Mouse (Mus musculus) activated CD4-positive, CD25-positive, alpha-beta regulatory T cell, adult 4 months (primary cell): Measurements from ENCODE around the gene Calhm5. TPM values are rescaled to one million over a fixed set of nuclear protein-coding genes. Genes with fewer than 3 reads are reported as not detected.

ENCODE experiments used
- ATAC-seq: one replicate; pipeline ENCODE4 v1.8.0; 2017
- polyA plus RNA-seq, 2 experiments: library from polyadenylated mRNA; unstranded; fragments of 100-300 nt; shearing (Covaris generic); gene quantifications; one replicate each; pipeline ENCODE4 v1.2.1; 2017

Gene Calhm5
- not detected for polyA plus RNA-seq

DNA sequence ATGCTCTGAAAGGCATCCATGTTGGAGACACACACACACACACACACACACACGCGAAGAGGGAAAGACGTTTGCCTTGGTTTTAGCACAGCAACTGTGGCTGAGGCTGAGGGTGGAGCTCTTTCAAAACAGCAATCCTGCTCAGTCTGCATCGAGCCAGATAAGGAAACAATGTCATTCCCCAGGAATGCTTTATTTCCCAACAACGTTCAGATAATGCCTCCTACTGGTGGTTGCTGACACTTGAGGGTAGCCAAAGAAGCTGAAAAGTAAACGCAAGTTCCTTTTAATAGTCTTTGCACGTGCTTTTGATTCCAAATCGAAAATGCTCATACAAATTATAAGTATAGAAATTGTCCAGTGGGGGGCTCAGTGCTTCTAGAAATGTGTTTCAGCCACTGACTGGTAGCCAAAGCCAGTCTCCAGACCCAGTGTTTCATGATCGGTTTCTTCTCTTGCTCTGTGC is at the start of gene Calhm5:
TSS of gene Calhm5 (minus strand) at position 102 of the 466 bp plus-strand sequence.
- ATAC-seq = peak; percentile 46

DNA sequence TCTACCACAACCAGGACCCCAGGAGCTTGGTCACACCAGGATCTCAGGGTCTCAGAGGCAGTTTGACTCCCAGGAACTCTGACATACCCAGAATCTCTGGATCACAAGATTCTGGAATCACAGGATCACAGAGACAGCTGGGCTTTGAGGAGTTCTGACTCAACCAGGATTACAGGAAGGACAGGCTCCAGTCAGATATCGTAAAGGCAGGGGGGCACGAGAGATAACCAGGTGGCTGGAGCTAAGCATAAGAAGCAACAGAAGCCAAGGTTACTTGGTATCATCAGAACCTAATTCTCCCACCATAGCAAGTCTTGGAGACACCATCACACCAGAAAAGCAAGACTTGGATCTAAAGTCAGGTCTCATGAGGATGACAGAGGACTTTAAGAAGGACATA is 45.4 kb upstream of the Calhm5 start:
- no peak for ATAC-seq

DNA sequence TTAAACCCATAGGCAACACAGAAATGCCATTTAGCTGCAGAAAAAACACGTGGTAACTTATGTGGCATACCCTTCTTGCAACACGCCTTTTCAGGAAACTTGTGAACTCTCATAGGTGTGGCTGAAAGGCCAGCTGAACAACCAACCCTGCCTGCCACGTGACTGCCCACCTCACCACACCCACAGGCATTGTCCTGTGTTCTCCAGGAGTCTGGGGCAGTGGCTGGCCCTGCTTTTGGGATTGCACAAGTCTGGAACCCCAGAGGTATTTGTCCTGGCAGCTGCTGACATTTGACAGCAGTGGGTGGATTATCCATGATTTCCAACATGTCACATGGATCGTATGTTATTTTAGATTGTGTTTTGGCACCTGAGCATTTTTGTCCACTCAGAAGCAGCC is 43.4 kb upstream of the Calhm5 start:
- ATAC-seq = no peak

DNA sequence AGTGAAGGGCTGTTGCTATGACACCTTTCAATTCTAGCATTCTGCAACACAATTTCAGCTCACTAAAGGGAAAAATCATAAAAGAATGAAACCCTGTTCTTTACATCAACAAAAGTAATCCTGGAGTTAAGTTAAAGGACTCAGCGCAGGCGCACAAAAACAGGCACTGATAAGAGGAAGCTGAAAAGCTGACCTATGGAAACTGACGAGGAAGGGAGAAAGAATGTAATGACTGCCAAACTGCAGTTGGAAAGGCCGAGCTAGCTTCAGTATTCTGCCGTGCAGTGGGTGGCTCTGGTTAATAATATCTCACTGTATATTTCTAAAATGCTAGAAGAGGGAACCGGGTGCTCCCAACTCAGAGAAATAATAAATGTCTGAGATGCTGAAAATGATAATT is 41.7 kb upstream of the Calhm5 start:
- no peak for ATAC-seq

DNA sequence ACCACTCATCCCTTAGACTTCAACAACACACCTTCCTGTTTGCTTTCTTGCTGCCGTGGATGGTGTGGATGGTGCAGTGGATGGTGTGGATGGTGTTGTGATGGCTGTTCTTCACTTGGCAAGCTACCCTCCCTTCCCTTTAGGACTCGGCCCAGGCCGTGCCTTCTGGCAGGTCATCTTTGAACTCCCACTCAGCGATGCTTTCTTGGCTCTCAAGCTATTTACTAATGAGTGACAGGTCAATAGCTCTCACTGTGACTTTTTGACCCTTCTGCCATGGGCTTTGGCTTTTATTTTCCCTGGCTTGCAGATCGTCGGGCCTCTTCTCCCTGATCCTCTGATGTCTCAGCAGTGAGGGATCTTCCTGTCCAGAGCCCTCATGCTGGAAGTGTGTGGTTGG is 40.1 kb upstream of the Calhm5 start:
- ATAC-seq = no peak

DNA sequence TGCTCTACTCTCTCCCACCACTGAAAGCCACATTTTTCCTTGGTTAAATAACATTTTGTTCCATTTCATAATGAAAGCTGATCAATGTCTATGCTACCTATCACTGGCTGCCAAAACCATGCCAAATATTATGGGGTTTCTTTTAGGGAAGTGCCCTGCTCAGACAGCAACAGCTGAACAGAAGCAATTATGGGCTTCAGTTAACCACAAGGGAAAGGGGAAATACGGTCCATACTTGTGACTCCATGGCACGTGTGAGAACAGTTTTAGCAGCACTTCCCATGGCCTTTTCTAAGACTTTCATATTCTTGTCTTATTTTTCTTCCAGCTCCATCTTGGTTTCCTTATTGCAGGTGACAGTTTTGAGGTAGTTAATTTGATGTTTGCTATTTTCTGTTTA is 35.0 kb upstream of the Calhm5 start:
- no peak for ATAC-seq

DNA sequence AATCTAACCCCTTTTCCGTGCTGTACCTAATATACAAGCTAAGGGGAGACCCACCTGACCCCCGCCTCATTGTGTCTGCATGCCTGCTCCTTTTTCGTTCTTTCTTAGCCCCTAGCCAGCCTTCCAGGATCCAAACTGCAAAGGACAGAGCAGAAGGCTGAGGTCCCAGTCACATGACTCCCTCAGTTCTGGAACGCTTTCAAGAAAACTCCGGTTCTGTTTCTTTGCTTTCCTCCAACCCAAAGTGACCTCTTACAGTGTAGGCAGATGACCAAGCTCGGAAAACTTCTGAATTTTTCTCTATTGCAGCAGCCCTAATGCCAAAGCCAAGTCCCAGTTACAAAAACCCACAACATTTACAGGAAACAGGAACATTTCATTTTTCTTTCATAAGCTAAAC is 32.1 kb upstream of the Calhm5 start:
- no peak for ATAC-seq

DNA sequence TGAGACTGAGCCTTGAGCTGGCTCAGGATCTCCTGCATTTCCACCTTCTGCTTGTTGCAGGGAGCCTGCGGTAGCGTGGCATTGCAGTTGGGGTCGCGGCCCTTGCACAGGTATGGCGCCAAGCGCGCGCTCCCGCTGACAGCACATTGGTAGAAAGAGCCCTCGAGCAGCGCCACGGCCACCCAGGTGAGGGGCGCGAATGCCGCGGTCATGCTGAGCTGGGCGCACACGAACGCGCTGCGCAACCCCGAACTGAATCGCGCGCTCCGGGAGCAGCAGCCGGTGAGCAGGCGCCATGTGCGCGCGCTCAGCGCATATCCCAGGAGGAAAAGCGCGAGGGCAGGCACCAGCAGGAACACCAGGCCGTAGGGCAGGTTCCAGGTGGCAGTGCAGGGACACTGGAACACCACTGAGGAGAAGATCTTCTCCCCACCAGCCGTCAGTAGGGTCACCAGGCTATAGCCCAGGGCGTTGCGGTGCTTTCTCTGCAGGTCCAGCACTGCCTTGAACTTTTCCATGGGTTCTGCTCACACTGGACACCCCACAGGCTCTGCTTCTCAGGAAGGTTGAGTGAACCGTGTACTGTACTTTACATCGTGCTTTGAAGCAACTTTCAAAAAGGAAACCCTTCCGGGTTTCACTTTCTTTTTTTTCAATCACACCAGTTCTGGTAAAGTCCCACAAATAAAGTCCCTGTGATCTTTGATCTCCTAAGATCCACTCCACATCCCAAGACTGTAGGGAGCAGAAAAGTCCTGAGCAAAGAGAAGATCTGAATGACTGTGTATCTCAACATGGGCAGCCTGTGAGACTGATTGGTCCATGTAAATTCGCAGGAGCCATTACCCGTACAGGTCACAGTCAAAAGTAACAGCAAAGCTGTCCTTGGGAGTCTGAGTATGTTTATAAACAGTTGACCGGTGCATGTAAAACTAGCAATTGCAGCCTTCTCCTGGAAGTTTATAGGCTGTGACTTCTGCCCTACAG is 31.4 kb upstream of the Calhm5 start, which contains the start of gene Calhm6:
TSS of gene Calhm6 (minus strand) at position 593 of the 987 bp plus-strand sequence.
- peak; percentile 76 for ATAC-seq

DNA sequence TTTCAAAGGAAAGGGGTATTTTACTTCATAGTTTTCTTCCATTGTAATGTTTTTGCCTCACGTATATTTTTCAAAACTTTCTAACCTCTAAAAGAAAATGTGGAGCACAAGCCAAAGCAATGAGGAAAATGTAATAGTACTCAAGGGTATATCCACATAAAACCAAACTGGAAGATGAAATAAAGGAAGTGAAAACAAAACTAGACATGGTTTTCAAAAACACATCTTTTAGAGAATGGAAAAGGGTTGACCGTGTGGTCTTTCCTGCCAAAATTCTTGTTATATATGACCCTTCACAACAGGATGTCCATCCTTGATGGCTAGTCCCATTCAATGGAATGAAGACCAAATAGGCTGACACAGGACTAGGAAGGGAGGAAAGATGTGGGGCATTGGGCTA is 22.1 kb upstream of the Calhm5 start:
- no peak for ATAC-seq

DNA sequence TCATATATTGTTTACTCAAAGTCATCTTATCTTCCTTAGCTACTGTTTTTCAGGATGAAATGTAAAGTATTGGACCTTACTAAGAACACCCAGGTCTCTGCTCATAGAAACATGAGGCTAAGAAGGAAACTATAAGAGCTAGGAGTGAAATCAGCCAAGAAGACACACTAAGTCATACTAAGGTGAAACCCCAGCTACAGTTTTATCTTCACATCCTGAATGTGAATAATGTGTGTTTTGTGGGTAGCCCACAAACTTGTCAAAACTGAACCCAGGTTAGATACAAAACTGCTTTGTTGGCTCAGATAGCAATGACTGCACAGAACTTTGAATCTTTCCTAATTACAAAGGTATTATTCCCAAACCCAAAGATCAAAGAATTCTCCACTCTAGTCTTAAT is 21.5 kb upstream of the Calhm5 start:
- ATAC-seq = peak; percentile 86

DNA sequence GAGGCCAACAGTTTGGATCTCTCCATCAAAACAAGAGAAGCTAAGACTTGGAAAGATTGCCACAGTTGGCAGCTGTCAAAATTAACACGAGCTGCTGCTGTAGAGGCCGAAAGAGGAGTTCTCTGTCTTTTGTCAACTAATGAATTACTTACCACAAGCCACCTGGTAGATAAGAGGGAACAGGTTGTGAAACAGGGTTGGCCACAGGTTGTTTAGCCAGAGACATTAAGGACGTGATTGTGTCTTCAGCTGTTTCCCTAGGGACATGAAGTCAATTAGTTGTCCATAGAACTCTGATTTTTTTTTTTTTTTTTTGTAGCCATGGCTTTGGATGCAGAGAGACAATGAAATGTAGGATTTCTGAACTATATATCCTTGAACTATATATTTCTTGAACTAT is 20.8 kb upstream of the Calhm5 start:
- no peak for ATAC-seq

DNA sequence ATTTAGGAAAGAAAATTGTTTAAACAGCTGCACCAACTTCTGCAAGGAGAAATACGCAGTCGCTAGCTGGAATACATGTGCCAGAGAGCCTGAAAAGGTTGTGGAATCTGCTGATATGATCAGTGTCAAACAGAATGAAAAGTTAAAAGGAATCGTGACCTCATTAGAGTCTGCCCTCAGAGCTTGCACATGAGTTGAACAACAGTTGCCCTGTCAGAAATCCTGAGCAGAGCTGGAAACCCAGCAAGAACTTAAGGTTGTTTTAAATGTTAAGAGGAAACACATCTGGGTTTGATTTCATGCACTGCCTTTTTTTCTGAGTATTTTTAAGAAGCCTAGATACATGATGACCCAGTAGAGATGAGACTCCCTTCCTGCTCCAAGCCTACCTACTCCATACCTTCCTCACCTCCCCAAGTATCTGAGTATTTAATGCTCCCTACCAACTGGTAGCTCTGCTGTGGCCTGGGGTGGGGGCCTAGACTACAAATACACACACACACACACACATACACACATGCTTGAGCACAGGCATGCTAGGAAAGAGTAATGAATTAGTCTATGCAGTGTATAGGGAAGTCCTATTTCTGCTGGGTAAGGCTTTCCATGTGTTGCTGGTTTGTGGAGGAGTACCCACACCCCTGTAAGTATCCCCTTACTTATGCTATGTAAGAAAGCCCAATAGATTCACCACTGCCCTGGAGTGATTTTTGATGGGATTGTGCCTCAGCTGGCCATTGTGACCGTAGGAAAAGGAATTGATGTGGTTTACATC is 15.8 kb upstream of the Calhm5 start:
- ATAC-seq = no peak

DNA sequence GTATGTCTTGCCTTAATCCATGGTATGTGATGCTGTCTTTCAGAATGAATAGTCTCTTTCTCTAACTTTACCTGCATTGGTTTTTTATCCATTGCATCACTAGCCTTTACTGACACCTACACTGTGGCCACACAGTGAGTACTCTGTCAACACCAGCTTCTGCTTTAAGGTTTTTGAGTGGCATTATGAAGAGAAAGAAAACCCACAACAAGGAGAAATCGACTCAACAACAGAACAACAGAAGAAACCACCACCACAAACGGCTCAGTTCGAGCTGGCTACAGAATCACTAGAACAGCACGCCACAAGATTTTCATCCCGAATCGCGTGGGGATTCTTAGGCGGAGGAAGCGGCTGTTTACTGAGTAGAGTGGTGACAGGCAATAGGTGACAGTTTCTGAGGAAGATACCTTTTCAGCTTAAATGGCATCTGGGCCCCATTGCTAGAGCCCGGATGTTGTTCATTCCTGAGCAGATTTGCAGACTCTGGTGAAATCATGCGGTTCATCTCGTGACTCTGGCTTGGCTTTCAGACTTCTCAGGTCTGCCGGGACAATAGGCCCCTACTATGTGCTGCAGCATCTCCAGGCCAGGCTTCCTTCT is 14.6 kb upstream of the Calhm5 start:
- ATAC-seq = peak; percentile 79

DNA sequence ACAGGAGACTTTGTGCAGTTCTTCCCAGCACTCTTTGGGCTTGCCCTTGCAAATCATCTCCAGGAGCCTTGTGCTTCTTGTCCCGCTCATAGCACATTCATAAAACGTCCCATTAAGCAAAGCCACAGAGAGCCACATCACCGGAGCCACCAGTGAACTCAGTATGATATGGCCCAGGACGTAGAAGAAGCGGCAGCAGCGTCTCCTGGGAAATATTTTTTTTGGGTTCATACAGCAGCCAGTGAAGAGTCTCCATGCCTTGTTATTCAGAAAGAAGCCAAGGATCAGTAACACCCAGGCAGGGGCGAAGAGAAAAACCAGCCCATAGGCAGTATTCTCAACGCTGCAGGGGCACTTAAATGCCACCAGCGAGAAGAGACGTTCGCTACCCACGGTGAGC is 355 bp downstream of the Calhm5 start:
- no peak for ATAC-seq

DNA sequence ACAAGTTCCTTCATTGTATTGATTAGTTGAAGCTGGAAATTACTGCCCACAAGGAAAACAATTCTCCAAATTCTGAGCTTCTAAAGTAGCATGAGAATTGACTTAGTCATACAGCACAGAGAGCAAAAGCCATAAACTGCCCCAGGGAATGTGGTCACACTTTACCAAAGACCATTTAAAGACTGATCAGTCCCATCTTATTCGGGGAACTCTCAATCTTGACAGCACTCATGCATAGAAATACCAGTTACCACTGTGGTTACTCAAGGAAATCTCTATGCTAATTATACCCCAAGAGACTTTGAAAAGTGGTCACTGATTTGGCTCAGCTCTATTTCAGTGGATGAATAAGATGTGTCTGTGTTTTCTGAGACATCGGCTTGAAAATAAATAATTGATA is 1.2 kb downstream of the Calhm5 start:
- ATAC-seq = no peak

DNA sequence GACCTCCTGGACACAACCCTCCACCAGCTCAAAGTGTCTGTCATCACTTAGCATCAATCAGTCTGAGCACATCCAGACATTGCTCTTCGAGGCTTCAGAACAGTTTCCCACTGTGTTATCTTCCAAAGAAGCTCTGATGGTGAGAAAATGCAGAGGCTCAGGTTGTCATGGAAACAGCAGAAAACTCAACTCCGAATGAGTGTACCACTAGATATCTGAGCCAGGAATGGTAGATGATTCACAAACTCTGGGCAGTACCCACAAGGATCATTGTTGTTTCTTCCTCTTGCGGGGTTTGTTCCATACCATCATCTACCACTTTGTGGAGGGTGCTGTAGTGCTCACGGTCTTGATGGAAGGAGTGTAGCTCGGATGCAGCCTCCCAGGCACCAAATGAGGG is 4.4 kb downstream of the Calhm5 start:
- no peak for ATAC-seq

DNA sequence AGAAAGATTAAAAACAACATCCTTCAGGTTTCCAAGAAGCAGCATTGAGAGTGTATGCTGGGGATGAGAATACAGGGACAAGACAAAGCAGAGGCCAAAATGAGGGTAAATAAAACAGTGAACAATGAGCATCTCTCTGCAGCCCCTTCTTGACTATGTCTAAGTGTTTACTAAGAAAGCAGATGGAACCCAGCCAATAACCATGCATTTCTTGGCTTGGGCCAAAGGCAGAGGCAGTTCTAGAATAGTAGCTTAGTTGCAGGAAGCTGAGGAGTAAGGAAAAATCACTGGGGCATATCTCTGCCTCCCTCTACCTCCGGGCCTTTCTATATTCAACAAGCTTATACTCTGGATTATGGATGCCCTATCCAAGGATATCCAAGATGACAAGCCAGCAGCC is 5.8 kb downstream of the Calhm5 start:
- ATAC-seq = no peak

DNA sequence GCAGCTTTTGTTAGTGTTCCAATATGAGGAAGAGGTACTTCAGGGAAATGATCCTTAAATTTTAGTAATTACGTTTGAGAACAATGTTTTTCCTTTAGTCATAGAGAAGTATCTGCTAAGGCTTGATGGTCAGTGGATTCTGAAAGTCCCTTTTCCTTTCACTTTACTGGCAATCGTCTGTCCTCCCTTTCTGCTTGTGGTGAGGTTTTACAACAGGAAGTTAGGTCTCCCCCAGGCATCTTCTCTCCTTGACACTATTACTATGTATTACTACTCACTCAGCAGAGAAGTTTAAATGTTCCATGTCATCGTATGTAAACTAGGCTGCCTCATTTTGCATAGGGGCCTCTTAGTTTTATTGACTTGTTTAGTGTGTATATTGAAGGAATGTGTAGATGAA is 6.8 kb downstream of the Calhm5 start:
- ATAC-seq = peak; percentile 40

DNA sequence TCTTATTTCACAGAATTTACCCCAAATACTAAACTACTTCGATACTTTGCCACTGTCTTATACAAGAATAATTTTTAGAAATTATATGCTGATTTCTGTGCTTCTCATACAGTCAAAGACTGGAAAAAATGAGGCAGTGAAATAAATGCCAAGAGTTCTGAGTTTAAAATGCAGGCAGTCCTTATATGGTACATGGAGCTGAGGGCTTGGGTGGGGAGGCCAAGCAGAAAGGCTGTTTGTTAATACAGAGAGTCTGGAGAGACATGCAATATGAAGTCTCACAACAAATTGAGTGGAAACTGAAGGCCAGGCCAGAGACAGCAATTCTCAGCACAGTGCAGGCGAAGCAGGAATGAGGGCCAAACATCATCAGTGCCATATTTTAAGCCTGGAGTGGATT is 7.8 kb downstream of the Calhm5 start:
- ATAC-seq = no peak

DNA sequence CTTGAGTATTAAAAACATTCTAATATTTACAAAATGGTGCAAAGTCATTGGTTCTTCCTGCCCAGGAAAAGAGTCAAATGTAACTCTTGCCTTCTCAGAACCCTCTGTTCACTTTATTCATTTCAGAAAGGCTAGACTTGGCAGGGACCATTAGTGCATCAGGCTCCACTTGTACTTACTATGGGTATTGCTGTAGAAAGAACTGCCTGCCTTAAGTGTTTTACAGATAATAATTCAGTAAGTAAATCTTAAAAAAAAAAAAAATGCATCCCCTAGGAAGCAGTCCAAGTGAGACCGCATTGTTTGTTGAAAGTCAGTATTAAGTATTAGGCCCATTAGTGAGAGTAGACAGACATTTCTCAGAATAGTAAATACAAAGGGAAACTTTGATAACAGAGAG is 9.8 kb downstream of the Calhm5 start:
- no peak for ATAC-seq

DNA sequence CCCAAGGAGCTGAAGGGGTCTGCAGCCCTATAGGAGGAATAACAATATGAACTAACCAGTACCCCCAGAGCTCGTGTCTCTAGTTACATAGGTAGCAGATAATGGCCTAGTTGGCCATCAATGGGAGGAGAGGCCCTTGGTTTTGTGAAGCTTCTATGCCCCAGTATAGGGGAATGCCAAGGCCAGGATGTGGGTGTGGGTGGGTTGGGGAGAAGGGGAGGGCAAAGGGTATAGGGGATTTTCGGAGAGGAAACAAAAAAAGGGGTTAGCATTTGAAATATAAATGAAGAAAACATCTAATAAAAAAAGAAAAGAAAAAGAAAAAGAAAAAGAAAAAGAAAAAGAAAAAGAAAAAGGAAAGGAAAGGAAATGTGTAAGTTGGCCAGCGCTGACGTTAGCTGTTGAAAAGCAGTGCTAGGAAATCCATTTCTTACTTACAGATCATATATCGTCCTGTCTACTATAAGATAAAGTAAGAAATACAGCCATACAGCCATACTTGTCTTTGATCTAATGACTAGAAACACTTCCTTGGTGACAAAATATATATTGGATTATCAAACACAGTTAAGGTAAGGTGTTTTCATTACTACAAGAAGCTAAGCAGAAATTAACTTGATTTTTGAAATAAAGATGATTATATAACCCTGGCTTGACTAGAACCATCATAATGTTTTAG is 21.7 kb downstream of the Calhm5 start:
- ATAC-seq = peak; percentile 70

DNA sequence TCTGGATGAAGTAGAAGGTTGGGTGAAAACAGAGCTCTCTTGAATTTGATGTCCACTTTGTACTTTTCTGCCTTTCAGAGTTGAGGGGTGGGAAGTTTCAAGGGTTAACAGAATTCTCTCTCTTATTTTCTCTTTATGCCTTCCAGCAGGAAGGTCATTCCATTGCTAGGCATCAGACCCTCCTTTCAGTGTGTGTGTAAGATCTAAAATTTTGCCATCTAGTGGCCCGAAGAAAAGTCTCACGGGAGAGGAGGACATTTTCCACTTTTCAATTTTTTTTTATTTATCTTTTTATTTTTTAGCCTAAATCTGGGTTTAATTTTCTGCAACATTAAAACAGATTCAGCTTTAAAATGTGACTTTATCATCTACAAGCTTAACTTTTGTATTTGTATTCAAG is 24.7 kb downstream of the Calhm5 start:
- no peak for ATAC-seq
